Mouse (Mus musculus) retina, embryonic 14.5 days (tissue): ENCODE data around the gene Fmc1.
A peak's percentile ranks its signal among the peaks of the same experiment; 100 is the strongest.
"Not testable (repeated sequence)": the region's sequence is repeated elsewhere in the genome, so short reads cannot be mapped to it uniquely, and the experiment has no call there.

Source experiments
- DNase-seq: peaks from one replicate; pipeline ENCODE4 v3.0.0-alpha.2; 2015; ENCODE audit warnings: low spot score

The Fmc1 gene

DNA sequence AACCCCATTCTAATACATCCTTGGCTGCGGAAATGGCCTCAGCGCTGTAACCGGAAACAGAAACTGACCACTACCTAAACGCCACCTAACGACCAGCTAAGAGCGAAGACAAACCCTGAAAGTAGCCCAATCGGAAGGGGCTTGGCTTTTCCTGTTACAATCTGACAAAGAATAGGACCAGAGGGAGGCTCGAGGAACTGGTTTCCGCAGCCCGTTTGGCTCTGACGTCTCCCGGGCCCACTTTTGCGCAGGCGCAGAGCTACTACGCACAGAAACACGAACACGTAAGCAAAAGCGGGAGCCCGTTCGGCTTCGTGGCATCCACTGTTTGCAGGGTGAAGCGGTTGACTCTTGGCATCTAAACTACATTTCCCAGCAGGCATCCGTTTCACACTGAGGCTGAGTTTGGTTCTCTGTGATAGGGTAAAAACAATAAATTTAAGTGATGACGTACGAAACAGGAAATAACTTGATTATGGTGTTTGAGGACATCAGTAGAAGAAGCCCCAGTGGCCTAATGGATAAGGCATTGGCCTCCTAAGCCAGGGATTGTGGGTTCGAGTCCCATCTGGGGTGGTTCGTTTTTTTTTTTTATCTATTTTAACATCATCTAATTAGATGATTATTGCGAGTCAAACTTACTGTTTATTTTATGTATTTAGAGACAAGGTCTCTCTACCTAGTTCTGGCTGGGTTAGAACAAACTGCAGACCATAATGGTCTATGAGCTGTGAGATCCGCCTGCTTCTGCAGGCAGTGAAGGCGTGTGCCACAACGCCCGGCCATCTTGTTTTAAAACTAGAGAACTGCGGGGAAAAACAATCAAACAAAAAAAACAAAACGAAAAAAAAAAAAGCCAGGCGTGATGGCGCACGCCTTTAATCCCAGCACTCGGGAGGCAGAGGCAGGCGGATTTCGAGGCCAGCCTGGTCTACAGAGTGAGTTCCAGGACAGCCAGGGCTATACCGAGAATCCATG is at the start of gene Fmc1:
Gene Fmc1 (plus strand): TSS at position 75 of the 978 bp plus-strand sequence.
- peak; percentile 100 for DNase-seq

DNA sequence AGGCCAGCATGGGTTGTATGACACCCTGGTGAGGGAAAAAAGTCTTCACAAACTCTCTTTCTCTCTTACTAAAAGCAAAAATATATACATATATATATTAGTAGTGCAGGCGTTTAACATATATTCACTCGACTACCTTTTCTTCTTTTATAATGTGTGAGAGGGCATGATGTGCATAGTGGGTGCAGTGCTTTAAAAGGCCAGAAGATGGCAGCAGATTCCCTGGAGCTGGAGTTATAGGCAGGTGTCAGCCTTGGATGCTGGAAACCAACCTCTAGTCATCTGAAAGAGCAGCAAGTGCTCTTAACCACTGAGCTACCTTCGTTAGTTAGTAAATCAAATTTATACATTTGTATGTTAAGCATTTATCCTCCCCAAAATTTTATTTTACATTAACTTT is 40.8 kb upstream of the Fmc1 start:
- peak; percentile 66 for DNase-seq

GRCm38 (mm10) chr6:38495641-38496040 is 37.7 kb upstream of the Fmc1 start:
- peak; percentile 3 for DNase-seq

DNA sequence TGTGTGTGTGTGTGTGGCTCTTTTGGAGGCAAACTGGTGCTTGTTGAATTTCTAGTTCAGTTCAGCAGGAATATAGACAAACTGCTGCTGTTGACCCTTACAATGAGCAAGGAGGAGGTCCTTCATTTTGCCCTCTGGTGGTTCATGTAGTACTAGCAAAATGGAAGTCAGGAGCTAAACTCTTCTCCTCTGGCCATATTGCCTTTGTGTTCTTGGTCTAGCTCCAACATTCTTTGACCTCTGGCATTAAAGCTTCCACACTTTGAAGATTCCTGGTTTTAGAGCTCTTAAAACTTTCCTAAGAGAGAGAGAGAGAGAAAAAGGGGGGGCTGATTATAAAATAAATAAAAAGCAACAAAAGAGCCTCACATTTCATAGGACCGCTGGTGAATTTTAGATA is 21.2 kb upstream of the Fmc1 start:
- DNase-seq: no peak

- DNase-seq: no peak
Observed at GRCm38 (mm10) chr6:38512830-38513229, 20.5 kb upstream of the Fmc1 start.

DNA sequence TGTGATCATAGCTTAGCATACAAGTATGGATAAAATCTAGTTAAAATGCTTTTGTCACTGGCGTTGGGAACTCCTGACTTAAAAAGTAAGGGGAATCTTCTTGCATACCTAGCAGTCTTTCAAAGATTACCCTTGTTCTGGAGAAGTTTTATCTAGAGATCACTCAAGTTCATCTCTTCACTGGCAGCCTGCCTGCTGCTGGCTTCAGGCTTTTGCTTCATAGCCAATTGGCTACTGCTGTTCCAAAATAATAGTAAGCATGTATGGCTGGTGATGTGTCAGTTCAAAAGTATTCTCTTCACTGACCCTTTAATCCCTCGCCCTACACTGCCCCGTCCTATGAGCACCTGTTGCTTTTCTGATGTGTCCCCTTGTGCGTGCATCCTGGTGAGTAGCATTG is 18.1 kb upstream of the Fmc1 start:
- no peak for DNase-seq

GRCm38 (mm10) chr6:38523851-38524250 is 9.5 kb upstream of the Fmc1 start:
- no peak for DNase-seq

- DNase-seq: peak; percentile 52
Observed at GRCm38 (mm10) chr6:38531211-38531820, 2.0 kb upstream of the Fmc1 start.

DNA sequence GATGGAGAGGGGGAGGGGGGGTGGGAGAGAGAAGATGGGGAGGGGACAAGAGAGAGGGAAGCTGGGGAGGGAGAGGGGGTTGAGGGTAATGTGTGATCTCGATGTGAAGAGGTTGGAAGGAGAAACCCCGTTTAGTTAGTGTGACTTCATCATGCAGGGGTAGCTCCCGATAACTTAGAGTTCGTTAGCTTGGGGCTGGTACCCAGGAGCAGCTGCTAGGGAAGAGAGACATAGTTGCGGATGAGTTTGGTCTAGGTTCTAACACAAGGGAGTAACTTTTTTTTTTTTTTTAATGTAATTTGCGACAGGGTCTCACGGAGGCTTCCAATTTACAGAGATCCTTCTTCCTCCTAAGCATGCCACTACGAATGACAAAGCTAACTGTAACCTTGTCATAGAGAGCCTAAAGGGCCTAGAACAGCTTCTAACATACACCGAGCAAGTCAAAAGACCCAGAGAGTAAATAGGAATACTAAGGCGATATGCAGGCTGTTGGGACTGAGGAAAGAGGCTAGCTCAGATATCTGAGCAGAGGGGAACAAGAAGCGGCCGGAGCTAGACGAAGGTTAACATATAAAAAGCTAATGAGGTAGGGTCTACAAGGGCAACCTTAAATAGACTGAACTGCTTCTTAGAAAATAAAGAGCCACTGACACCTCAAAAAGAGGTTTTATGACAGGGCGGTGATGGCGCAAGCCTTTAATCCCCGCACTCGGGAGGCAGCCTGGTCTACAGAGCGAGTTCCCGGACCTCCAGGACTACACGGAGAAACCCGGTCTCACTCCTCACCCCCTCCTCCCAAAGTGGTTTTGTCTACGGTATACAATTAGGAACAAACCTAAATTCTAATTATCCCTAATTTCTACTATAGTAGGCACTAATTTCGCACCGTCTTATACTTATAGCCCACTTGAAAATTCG is 542 bp upstream of the Fmc1 start:
- no peak for DNase-seq

GRCm38 (mm10) chr6:38534640-38535365 is 1.5 kb downstream of the Fmc1 start:
- DNase-seq: peak; percentile 97

DNA sequence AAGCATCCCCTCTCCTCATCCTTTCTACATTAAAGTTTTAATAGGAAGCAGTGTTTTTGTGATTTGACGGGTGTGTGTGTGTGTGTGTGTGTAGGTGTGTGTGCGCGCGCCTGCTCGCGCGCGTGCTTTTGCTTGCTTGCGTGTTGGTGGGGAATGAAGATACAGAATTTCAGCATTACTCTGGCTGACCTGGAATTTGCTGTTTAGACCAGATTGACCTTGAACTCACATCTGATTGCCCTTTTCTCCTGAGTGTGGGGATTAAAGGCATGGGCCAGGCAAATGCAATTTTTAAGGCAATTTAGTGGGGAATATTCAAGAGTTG is 2.0 kb downstream of the Fmc1 start:
- DNase-seq: no peak

- no peak for DNase-seq
Observed at GRCm38 (mm10) chr6:38535788-38536187, 2.5 kb downstream of the Fmc1 start.

DNA sequence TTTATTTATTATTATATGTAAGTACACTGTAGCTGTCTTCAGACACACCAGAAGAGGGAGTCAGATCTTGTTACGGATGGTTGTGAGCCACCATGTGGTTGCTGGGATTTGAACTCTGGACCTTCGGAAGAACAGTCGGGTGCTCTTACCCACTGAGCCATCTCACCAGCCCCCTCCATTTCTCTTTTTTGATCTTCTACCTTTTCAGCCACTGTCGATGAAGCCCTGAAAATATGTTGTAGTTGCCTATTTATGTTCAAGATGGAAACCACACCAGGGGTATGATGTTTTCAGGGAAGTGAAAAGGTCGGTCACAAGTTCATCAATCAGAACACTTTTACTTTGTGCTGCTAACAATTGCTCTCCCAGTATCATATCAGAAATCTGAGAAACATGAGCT is 10.8 kb downstream of the Fmc1 start:
- DNase-seq: not testable (repeated sequence)

DNA sequence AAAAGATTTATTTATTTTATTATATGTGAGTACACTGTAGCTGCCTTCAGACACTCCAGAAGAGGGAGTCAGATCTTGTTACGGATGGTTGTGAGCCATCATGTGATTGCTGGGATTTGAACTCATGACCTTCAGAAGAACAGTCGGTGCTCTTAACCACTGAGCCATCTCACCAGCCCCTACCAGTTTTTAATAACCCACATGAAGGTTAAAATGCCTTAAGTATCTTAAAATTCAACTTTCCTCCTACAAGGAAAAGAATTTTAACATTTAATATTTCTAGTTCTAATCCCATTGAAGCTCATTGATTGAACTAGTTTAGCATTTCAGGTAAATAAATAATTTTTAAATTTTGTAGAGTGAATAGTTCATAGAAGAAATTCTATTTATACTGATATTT is 13.7 kb downstream of the Fmc1 start:
- DNase-seq: not testable (repeated sequence)

GRCm38 (mm10) chr6:38547707-38548106 is 14.4 kb downstream of the Fmc1 start:
- no peak for DNase-seq

- DNase-seq: not testable (repeated sequence)
Observed at GRCm38 (mm10) chr6:38548595-38548994, 15.3 kb downstream of the Fmc1 start.

DNA sequence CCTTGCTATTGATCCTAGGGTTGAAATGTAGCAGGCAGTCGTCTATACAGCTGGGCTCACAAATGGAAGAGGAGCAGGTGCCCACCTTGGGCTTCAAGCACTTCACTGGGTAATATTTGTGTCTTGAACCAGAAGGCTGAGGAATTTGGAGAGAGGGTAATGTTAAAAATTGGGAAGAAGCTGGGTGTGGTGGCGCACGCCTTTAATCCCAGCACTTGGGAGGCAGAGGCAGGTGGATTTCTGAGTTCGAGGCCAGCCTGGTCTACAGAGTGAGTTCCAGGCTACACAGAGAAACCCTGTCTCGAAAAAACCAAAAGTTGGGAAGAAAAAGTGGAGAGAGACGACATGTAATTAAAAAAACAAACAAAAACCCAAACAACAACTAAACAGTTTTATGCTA is 16.5 kb downstream of the Fmc1 start:
- not testable (repeated sequence) for DNase-seq

DNA sequence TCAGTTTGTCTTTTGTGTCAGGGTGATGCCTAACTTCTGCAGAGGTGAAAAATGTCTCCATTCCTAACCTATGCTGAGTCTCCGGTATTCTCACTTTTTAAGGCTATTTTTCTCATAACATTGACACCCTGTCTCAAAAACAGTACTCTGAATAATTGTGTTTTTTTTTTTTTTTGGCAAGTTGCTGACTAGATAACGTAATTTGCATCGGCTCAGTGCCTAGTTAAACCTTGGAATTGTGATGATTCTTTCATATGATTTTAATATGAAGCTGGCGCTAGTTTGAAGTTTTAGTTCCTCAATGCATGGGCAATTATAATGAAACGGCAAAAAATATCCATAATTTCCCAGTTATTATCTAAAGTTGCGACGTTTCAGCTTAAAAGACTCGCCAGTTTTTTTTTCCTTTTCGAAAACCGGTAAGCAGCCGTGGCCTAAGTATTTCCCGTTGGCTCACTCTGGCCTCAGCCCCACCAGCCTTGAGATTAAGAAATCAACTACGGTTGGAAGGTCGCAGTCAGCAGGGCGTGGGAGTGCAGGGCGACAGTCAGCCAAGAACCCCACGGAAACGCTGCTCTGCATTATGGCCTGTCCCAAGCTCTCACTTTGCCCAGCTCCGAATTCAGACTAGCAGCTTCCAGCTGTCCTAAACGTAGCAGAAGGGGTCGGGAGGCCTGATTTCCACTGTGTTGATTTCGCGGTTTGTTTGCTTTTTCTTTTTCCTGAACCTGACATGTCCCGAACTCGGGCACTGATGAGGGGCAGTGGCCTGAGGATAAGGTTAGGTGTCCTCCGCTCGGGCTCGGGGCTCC is 17.2 kb downstream of the Fmc1 start:
- DNase-seq: peak; percentile 65

- peak; percentile 98 for DNase-seq
Observed at GRCm38 (mm10) chr6:38551062-38551988, 18.0 kb downstream of the Fmc1 start, which contains the start of gene Luc7l2. TSS of gene Luc7l2 (plus strand) at chr6:38551334.
